Mouse (Mus musculus) myocyte (in vitro differentiated cells): ENCODE results near the gene Slco1a6.
"Not testable (repeated sequence)": the region's sequence is repeated elsewhere in the genome, so short reads cannot be mapped to it uniquely, and the experiment has no call there.

Source experiments
- CEBPB ChIP-seq: IDR thresholded peaks from 2 replicates; pipeline ENCODE4 v1.6.1; 2011; ENCODE audit warnings: mild to moderate bottlenecking, moderate library complexity; ENCODE audit not compliant: poor library complexity, insufficient read depth, severe bottlenecking
- E2F4 ChIP-seq: IDR thresholded peaks from one replicate; pipeline ENCODE4 v1.6.1; 2011; ENCODE audit warnings: mild to moderate bottlenecking, control low read depth, moderate library complexity; ENCODE audit not compliant: insufficient read depth
- MAX ChIP-seq: IDR thresholded peaks from one replicate; pipeline ENCODE4 v1.6.1; 2011; ENCODE audit warnings: low read depth, mild to moderate bottlenecking, control low read depth
- MYOD1 ChIP-seq, 3 experiments: IDR thresholded peaks; one replicate each; pipeline ENCODE4 v1.6.1; 2011; ENCODE audit warnings: control low read depth in 2 of 3, low read depth in 2 of 3, mild to moderate bottlenecking in 2 of 3, moderate library complexity in 1 of 3; ENCODE audit not compliant: insufficient read length in 2 of 3, control insufficient read depth in 1 of 3
- MYOG ChIP-seq, 3 experiments: IDR thresholded peaks; one replicate each; pipeline ENCODE4 v1.6.1; 2011; ENCODE audit warnings: control low read depth in 2 of 3, low read depth in 2 of 3, mild to moderate bottlenecking in 2 of 3; ENCODE audit not compliant: insufficient read length in 2 of 3, control insufficient read depth in 1 of 3, insufficient read depth in 1 of 3
- POLR2A ChIP-seq: IDR thresholded peaks from one replicate; pipeline ENCODE4 v1.6.1; 2011; ENCODE audit warnings: low read depth, mild to moderate bottlenecking, control low read depth, moderate library complexity; ENCODE audit not compliant: insufficient read length
- POLR2AphosphoS2 ChIP-seq: IDR thresholded peaks from one replicate; pipeline ENCODE4 v1.6.1; 2011; ENCODE audit warnings: low read depth, control low read depth; ENCODE audit not compliant: insufficient read length
- REST ChIP-seq: IDR thresholded peaks from one replicate; pipeline ENCODE4 v1.6.1; 2011; ENCODE audit warnings: mild to moderate bottlenecking, control low read depth, moderate library complexity; ENCODE audit not compliant: insufficient read depth, insufficient read length
- SRF ChIP-seq: IDR thresholded peaks from one replicate; pipeline ENCODE4 v1.6.1; 2011; ENCODE audit warnings: low read depth; ENCODE audit not compliant: control insufficient read depth, insufficient read length
- TCF12 ChIP-seq: IDR thresholded peaks from one replicate; pipeline ENCODE4 v1.6.1; 2011; ENCODE audit warnings: mild to moderate bottlenecking, control low read depth; ENCODE audit not compliant: poor library complexity, insufficient read depth, severe bottlenecking
- TCF3 ChIP-seq: IDR thresholded peaks from one replicate; pipeline ENCODE4 v1.6.1; 2011; ENCODE audit warnings: low read depth, control low read depth; ENCODE audit not compliant: insufficient read length
- USF1 ChIP-seq: IDR thresholded peaks from one replicate; pipeline ENCODE4 v1.6.1; 2011; ENCODE audit warnings: low read depth, mild to moderate bottlenecking, control low read depth, moderate library complexity

DNA sequence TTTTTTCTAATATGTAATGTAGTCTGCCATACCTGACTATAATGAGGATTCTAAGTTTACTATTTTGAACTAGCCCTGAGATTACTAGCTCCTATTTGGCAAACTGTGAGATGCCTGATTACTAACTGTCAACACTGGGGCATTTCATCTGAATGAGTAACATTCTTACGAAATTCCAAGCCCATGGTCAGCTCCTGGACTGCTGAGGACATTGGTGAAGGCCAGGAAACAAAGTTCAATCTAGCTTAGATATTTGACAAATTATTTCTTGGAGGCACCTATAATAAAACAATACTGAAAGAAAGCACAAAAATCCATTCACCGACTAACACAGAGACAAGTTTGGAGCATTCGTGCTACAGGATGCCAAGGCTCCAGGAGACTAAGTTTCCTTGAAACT, 150.0 kb downstream of the Slco1a6 start:
- not testable (repeated sequence) for TF ChIP-seq POLR2A; MYOG (IDR thresholded peaks at IDR 0.05; ENCODE audit: control insufficient read depth in 1 of 3, insufficient read depth in 1 of 3, insufficient read length in 2 of 3, low read depth in 2 of 3); MYOD1 (IDR thresholded peaks at IDR 0.05; ENCODE audit: control insufficient read depth in 1 of 3, insufficient read length in 2 of 3, low read depth in 2 of 3); TCF3; MAX; USF1; POLR2AphosphoS2; E2F4; TCF12; SRF; REST; CEBPB
